Mouse (Mus musculus) C2C12 (cell line): ENCODE data around the gene Pmvk.

Source experiments
- CTCF ChIP-seq: IDR thresholded peaks from one replicate; pipeline ENCODE4 v1.5.1; 2011; ENCODE audit not compliant: control insufficient read depth, insufficient read depth, insufficient read length
- MYOD1 ChIP-seq: IDR thresholded peaks from one replicate; pipeline ENCODE4 v1.6.1; 2011; ENCODE audit warnings: low read depth; ENCODE audit not compliant: control insufficient read depth, insufficient read length
- MYOG ChIP-seq: IDR thresholded peaks from one replicate; pipeline ENCODE4 v1.6.1; 2011; ENCODE audit not compliant: control insufficient read depth, insufficient read length; ENCODE audit errors: extremely low read depth

GRCm38 (mm10) chr3:89502551-89502950 lies 48.2 kb downstream of the Pmvk start:
- TF ChIP-seq CTCF (no peak), MYOG (no peak), MYOD1 (no peak)
